Mouse (Mus musculus): ENCODE data around the gene Nfix.

Gene Nfix

DNA sequence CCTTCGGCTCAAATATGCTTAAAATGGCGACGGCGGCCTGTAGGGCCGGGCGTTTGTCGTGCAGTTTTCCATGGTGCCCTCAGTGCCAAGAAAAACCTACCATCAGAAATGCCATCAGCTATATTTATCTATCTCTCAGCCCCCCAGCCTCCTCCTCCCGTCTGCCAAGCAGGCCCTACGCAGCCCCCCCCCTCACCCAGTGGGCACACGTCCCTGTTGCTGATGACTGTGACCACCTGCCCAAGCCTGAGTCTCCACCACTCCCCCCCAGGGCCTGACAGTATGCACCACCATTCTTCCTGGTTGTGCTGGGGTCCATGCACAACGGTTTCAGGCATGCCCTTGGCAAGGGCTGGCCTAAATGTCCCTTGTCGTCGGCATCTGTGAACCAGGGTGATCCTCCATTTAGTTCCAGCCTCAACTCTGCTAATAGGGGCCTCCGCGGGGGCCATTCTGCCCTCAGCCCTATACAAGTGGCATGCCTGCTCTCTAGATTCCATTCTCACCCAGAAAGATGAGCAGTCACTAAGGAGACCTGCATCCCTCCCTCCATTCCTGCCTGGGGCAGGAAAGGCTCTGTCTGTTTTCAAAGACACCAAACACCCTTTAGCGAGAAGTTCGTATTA is 35.2 kb downstream of the Nfix start:
- DNase-seq, result no peak

DNA sequence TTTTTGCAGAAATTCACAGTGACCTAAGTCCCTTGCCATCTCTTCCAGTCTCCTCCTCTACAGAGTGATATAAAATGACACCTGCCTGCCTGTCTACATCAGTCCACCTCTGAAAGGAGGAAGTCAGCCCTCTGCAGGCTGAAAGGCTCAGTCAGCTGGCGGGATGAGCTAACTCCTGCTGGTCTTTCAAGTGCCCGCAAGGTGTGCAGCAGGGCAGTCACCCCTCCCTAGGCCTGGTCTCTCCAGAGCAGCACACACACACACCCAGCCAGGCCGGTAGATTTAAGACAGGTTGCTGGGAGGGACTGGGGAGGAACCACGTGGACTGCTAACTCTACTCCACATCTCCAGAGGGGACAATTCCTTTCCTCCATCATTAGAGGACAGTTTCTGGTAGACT is 36.0 kb downstream of the Nfix start:
- DNase-seq, result no peak

DNA sequence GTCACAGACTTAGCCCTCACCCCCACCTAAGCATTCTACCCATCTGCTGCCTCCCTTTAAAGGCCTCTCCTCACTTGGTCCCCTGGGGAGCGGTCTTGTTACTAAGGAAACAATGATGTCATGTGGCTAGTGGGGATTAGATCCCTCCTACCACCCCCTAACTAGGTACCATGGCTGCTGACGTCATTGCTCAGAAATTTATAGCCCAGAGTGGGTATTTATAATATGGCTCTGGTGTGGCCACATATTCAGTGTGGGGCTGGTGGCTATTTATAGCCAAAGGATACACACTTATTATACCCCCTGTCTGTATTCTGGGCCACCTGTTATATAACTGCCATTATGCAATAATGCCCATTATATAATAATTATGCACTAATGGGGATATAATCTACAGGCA is 39.2 kb downstream of the Nfix start:
- no peak for DNase-seq

DNA sequence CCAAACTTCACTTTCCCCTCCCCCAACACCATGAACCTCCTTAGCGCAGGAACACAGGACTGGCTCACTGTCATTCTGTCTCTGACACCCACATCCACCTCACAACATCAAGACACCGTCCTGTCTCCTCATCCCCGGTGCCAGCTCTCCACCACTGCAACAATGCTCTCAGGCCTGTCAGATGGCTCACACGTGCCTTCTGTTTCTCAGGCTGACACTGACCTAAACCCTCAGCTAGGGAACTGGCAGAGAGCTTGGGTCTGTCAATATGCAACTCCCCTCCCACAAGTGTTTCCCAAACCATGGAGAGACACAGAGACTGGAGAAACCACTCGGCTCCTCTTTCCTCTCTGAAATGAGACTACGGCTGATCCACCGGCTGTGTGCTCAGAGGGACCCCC is 39.7 kb downstream of the Nfix start:
- DNase-seq, result no peak

DNA sequence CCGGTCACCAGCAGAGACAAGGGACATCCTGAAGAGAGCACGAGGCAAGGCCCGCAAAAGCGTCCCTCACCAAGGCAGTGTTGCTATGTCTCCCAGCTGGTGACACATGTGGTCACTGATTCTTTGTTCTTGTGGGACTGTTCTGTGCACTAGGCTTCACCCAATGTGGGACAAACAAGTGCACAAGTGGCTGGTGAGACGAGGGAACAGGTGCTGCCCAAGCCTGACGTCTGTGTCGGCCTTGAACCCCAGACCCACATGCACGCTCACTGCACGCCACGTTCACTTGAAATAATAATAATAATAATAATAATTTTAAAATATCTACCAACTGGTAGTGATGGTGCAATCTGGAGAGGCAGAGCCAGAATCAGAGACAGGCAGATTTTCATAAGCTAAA is 40.4 kb downstream of the Nfix start:
- no peak for DNase-seq

DNA sequence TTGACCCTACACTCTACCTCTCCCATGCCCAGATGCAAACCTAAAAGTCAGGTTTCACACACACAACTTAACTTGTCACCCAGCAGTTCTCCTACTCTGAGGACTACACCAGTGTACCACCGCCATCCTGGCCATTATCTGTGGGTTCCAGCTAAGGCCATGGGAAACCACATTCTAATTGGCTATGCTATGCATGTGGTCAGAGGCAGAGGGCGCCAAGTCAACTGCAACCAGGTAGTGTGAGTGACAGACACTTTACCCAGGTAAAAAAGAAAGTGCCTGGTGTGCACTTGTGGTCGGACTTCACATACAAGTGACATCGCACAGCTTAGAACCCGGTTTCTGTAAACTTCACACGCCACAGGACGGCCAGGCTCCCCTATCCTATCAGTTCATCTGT is 41.0 kb downstream of the Nfix start:
- no peak for DNase-seq

DNA sequence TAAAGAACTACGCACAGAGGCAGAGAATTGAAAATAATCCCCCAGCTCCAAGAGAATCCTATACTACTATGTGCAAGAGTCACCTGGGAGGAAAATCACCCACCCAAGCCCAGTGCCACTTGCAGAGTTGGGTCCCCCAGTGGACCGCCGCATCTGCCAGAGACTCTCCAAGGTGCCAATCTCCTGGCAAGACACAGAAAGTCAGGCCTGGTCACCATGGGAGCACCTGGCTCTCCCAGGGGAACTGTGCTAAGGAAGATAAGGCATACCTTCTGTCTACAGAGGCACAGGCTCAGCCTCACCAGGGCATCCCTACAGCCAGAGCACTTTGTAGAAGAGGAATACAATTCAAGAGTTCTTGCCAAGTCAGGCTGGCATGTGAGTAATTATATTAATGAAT is 41.8 kb downstream of the Nfix start:
- DNase-seq, result no peak

DNA sequence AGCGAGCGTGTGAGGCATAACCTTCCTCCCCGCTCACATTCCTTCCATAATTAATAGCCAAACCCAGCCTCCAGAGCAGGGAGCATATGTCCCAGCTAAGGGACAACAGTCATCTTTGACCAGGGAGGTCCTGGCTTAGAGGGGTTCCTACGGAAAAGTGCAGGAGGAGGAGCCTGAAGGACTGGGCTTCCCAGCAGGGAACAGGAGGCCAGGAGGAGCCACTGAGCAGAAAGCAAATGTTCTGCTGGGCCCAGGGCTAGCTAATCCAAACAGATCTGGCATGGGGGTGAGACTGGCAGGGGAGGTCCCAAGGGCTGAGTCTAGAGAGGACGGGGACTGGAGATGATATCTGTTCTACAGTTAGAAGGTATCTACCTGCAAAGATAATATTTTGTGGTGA is 42.6 kb downstream of the Nfix start:
- DNase-seq, result no peak

DNA sequence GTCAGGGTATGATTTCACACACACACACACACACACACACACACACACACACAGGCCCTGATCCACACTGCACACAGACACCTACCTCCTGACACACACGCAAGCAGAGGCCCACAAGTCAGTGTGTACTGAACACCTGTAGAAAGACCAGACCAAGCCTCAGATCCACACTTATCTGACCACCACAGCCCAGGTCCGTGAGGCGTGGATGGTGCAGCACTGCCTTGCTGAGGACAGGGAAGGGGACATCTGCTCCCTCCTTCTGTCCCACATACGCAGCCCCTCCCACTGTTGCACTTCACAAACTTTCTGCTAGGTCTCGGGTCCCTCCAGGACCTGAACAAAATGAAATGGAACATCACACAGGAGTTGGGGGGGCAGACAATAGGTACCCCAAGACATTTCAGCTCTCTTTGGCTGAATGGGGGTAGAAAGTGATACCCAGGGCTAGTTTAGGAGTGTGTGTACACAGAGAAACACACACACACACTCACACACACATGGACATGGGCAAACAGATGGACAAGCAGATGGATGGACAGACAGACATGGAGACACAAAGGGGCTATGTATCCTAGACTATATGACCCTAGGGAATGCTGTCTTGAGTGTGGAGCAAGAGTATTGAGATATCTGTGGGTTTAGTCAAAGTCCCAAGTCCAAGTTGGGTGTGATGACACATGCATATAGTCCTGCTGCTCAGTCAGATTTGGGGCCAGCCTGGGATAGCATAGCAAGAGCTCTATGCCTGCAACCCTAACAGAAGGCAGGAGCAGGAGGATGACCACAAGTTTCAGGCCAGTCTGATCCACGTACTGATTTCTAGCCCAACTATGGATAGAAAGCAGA is 47.2 kb downstream of the Nfix start:
- DNase-seq, result no peak

DNA sequence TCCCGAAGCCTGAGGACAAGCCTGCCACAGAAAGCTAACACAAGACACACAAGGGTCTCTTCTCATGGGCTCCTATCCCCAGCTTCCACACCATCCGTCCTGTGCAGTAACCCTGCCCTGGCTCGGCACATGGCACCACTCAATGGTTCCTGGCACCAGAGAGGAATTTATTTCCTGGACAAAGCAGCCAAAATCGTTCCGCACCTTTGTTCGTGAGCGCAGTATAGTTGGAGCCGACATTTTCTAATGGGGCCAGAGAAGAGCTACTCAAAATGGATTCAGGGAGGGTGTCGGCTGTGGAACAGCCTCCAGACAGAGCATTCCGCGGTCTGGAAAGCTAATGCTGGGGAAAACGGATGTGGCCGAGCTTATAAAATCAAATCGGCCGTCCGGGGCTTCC is 50.6 kb downstream of the Nfix start:
- DNase-seq, result no peak

DNA sequence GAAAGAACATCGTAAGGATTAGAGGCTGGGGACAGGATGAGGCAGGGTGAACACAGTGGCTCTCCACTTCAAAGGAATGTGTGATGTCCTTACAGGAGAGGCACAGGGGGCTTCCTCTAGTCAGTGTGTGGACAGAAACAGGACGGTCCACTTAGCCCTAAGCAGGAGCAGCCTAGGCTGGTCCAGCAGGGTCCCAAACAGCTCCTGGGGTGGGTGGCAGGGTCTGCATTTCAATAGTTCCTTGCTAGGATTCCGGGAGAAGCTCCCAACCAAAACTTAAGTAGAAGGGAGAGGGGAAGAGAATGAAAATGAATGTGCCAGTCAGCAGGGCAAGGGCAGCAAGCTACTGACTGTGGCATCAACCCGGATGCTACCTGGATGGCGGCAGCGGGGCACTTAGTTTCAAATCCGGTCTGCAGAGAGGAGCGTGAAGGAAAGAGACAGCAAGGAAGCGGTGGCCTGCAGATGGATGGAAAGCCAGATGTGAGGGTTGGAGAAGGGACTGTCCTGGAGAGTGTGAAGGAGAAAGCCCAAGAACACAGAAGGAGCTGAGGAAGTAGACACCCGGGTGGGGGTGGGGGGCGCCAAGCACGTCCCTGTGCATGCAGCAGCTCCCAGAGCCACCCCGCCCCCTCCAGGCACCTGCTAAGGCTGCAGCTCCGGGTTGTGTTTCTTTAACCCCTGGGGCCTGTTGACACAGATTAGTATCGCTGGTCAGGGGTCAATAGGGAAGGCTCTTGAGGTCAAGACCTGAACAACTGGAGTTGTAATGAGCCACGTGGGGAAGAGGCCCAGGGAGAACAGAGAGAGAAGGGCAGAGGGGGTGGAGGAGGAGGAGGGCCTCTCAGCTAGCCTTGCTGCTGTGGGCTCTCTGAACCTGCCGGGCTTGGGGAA is 54.9 kb downstream of the Nfix start:
- peak; percentile 41 to 43 for DNase-seq

DNA sequence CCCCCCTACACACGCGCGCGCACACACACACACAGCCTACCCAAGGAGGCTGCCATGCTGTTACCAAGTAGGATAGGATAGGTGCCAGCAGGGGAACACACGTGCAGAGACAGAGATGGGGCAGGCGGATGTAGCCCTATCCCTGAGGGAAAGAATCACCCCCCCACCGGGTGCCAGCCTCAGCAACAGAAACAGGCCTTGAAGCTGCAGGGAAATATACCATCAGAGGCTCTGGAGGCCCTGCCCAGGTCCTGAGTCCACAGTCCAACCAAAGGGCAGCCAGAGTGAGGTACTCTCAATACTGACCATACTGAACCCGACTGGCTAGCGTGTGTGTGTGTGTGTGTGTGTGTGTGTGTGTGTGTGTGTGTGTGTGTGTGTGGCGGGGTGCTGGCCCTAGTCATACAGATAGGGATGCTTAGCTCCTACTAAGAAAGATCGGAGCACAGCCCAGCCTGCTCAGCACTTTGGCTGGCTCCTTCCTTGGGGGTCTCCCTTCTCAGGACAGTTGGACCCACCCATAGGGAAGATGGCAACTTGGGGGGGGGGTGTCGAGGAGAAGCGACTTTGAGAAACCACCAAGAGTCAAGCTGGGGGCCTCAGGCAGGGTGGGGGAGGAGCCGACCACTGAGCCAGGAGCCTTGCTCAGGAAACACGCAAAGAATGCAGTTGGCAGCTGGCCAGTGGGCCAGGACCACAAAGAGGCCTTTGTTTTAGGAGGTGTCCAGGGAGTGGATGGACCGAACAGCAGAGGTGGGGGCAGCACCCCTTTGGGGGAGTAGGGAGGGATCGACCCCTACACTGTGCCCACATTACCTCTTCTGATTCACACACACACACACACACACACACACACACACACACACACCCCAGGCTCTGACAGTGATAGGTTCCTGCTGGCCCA is 56.4 kb downstream of the Nfix start:
- no peak for DNase-seq

DNA sequence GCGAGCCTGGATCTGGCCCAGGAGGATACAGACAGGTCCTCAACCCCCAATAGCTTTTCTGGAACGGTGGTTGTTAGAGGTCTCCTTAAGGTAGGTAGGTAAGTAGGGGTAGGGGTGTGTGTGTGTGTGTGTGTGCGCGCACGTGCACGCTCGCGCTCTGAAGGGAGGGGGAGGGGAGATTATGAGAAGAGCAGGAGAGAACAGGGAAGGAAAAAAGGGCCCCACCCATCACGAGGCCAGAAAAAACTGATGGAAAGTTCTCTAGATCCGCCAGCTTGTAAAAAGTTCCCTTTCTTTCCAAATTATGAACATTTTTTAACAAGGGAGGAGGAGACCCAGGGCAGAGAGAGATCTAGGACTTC is 57.1 kb downstream of the Nfix start:
- no peak for DNase-seq

DNA sequence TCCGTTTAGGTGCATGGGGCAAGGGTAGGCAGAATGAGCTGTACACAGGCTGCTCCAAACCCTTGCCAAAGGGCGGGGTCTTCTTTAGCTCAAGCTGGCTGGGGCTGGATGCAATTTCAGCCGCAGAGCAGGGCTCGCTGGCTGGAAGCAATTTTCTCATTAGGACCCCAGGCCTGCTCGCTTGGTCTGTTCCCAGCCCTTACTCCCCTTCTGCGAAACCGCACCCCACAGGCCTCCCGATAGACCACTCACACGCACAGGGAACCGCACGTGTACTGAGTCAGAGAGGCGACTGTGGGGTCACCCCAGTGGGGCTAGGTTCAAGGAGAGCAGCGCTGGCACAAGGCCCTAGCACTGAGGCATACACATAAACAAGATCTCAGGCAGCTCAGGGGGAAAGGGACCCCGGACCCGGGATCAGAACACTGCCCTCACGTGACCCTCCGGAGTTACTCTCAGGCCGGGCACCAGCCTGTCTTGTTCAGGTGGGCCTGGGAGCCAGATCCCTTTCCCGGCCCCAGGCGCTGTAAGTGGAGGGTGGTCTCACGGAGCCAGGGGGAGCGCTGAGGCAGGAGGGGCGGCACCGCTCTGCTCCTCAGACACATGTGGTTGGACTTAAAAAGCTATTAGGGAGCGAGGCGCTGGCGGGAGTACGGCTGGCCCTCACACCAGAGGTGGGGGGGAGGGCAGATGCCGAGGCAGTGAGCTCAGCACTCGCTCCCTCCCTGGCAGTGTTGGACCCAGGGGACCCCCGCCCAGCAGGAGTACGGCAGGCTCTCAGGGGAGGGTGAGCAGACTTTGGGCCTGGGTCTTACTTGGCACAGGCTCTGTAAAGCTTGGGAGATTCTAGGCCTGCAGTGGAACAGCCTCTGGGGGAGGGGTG is 57.7 kb downstream of the Nfix start:
- no peak for DNase-seq

DNA sequence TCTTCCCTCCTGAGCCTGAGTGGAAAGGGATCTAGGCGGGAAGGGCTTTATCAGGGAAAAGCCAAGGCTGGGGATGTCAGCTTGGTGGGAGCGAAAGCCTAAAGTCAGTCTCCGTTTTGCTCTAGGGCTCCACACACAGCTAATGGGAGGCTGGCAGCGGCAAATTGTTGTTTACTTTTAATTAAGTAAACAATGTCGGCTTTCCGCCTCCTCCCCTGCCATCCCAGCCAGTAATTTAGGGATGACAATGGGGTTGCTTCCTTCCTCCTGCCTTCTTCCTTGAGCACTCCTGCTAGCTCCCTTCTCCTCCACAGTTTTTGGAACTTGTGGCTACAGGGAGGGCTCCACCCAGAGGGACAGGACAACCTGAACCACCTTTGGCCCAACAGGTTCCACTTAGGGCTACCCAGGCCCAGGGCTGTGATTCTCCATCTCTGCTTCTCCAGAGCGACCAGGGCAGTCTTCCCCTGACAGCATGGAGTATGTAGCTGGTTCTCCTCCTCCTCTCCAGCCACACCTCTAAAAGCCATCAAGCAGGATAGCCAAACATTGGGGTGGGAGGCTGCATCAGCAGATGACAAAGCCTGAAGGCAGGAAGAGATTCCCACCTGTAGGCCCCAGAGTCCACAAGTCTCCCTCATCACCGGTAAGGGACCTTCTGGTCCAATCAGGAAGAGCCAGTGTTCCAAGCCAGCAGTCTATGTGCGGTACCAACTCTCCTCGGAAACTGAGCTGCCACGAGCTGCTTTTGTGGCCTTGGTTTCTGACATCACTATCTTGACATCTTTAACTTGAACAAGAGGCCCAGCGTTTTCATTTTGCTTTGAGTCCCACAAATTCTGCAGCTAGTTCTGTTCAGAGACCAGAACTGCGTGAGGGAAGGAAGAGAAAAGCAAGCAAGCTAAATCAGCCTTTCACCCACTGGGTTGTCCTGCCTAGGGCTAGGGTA is 59.0 kb downstream of the Nfix start:
- DNase-seq, result no peak

DNA sequence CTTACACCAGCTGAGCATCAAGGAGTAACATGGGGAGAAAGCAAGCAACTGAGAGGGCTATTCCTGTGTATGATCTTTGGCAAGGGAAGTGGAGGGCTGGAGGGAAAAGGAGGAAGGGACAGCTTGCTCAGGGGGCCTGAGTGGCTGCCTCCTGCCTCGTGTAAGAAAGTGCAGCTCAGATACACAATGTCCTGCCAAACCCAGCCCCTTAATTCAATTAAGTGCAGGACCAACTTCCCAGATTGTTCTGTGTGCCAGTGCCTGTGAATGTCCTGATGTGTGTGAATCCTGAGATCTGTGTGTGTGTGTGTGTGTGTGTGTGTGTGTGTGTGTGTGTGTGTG is 60.8 kb downstream of the Nfix start:
- DNase-seq, result no peak

DNA sequence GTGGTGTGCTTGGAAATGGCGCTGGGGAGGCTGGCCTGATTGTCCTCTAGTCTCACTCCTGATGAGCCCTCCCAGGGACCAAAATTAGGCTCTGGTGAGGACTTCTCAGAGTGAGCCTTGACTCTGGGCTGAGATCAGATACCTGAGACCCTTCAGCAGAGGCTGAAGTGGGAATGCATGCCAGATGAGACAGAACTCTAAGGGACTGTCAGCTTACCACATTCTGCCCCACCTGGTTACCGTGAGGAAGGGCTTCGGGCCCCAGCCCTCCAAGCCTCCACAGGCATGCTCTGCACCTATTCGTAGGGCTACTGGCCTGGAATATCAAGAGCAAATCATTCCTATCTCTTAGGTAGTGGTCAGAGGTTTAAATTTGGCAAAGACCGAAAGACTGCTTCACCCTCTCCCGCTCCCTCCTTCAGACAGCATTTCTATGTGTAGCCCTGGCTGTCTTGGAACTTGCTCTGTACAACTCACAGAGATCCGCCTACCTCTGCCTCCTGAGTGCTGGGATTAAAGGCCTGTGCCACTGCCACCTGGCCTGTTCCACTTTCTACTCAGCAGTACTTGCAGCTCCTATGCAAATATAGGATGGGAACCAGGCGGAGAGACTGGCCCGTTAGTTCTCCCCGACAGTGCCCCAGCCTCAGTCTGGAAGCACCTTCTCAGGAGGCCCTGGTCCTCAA is 61.3 kb downstream of the Nfix start:
- no peak for DNase-seq

DNA sequence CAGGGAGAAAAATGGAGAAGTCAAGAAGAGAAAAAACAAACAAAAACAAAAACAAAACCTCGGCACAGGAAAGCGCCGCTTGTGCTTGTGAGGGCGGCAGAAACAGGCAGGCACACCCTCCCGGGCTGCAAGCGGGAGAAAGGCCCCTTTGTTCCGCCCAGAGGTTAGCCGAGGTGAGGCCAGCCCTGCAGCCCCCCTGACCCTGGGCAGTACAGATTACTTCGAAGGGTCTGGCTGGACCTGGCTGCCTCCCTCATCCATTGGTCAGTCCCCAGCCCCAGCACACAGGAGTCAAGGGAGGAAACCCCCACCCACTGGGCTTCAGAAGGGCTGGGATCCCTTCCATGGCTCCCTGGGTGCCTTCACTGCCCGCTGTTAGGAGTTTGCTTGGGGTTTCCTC is 61.9 kb downstream of the Nfix start:
- no peak for DNase-seq

DNA sequence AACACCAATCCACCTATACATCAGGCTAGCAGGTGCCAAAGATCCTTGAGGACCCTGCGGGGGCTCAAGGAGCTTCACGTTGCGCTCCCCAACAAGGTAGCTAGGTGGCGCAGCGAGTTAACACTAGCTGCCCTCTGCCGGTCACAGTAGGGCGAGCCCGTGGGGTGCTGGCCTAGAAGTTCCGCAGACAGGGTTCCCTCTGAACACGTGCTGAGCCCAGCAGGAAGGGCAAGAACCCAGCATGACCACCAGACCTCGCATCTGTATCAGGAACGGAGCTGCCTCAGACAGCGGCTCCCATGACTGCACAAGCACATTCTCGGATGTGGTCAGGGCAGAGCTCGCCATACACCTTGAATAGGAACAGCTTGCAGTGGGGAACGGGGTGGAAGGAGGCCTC is 62.5 kb downstream of the Nfix start:
- DNase-seq, result peak; percentile 81 to 82

DNA sequence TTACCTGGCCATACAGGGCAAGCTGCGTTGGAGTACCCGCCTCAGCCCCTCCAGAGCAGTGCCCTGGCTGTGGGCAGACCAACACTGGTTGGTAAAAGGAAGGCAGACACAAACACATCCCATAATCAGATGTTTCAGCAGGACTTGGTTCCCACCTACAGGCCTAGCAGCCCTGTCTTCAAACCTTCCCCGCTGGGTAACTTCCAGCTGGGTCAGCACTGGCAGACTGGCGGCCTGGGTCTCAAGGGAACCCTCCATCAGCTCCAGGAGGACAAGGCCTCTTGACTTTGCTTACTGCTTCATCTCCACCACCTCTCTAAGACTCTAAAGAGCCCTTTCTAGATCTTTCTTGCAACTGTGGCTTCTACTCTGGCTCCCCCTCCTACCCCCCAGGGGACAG is 63.6 kb downstream of the Nfix start:
- no peak for DNase-seq
